In genomic region chr19:53838850-53839249, GRCm38 (mm10) we compare ENCODE assay signal across 10 mouse cellular contexts. TPM values are rescaled to one million over a fixed set of nuclear protein-coding genes. Genes with fewer than 3 reads are reported as not detected.
DNase-seq lines count a peak whose midpoint lies in the region; ATAC-seq and TF ChIP-seq lines count a peak whose summit lies in the region.
"Had no signal": no experiment of that assay in that cellular context is flagged by ENCODE, and none has a peak within 500 bp of the region (broad histone marks: within the 10 kb centered on the region; RNA-seq: fewer than 3 reads in every experiment).

No protein-coding gene starts in this region.

- dilution Hi-C loops in CH12.LX (cut with MboI; ENCODE audit: extremely low pct_ligation_motif_present, extremely low pct_unique_long_range_greater_than_20kb, low sequenced_read_pairs) = no loop called here

- peak; percentile 64 for TF ChIP-seq RAD21 in CH12.LX (IDR thresholded peaks at IDR 0.05; ENCODE audit: low read depth, low read length)

- no peak overlapping the region for H3K4me3 ChIP-seq in heart, postnatal 0 days (ENCODE audit: low read depth, low read length)
- no peak overlapping the region for H3K4me3 ChIP-seq in heart, embryonic 12.5 days
- H3K4me3 ChIP-seq in CH12.LX (replicated peaks in 1 of 3; ENCODE audit: low read depth in 2 of 3, low read length in 2 of 3, poor library complexity in 1 of 3) = no peak overlapping the region
- H3K4me3 ChIP-seq in embryonic facial prominence, embryonic 10.5 days = no peak overlapping the region
- H3K4me3 ChIP-seq: heart, embryonic 15.5 days had no signal

- H3K9ac ChIP-seq in heart, postnatal 0 days (replicated peaks; ENCODE audit: low read depth, low read length) = no peak overlapping the region
- no peak overlapping the region for H3K9ac ChIP-seq in heart, embryonic 12.5 days
- H3K9ac ChIP-seq in CH12.LX (ENCODE audit: insufficient read depth, low read depth) = no peak overlapping the region
- H3K9ac ChIP-seq: heart, embryonic 15.5 days had no signal

- peak; percentile 11; the same call in 1 of the 2 replicates for TF ChIP-seq CTCF in heart, postnatal 0 days (IDR thresholded peaks at IDR 0.05; ENCODE audit: low read depth)
- TF ChIP-seq CTCF in CH12.LX (conservative IDR thresholded peaks at IDR 0.05 in 1 of 2, IDR thresholded peaks at IDR 0.05 in 1 of 2; ENCODE audit: low read depth in 2 of 2, low read length in 2 of 2) = peak in 1 of 2 experiments; percentile 62; a peak in 2 of 4 replicates

- no peaks in the 10 kb centered on the region for H3K9me3 ChIP-seq in heart, postnatal 0 days (replicated peaks; ENCODE audit: control insufficient read depth, low read length)
- H3K9me3 ChIP-seq in heart, embryonic 12.5 days (replicated peaks) = no peaks in the 10 kb centered on the region
- no peaks in the 10 kb centered on the region for H3K9me3 ChIP-seq in CH12.LX (replicated peaks; ENCODE audit: low read length)
- no peaks in the 10 kb centered on the region for H3K9me3 ChIP-seq in embryonic facial prominence, embryonic 10.5 days
- H3K9me3 ChIP-seq: heart, embryonic 15.5 days had no signal

- H3K36me3 ChIP-seq in heart, postnatal 0 days (replicated peaks; ENCODE audit: control insufficient read depth, insufficient read depth, low read length) = peaks cover 83% of the 10 kb centered on the region
- H3K36me3 ChIP-seq in heart, embryonic 12.5 days = peaks cover 72% of the 10 kb centered on the region
- no peaks in the 10 kb centered on the region for H3K36me3 ChIP-seq in CH12.LX (replicated peaks in 1 of 2; ENCODE audit: control insufficient read depth in 1 of 2, insufficient read depth in 1 of 2, low read length in 1 of 2)
- H3K36me3 ChIP-seq in embryonic facial prominence, embryonic 10.5 days (replicated peaks) = no peaks in the 10 kb centered on the region

- peak overlapping the region; percentile 1; the same call in 1 of the 2 replicates for H3K27ac ChIP-seq in heart, postnatal 0 days (ENCODE audit: low read depth)
- no peak overlapping the region; the same call in 1 of the 2 replicates for H3K27ac ChIP-seq in heart, embryonic 12.5 days (ENCODE audit: poor library complexity, severe bottlenecking)
- no peak overlapping the region for H3K27ac ChIP-seq in CH12.LX (ENCODE audit: insufficient read depth, low read depth)
- H3K27ac ChIP-seq in embryonic facial prominence, embryonic 10.5 days (replicated peaks) = 0 out of 2 replicates have a peak overlapping the region, but pooled peaks have one; percentile 31
- H3K27ac ChIP-seq: heart, embryonic 15.5 days had no signal

- 60% methylated on average over 9 of the region's 9 CpGs for whole genome bisulfite sequencing in heart, postnatal 0 days
- 66% methylated on average over 9 of the region's 9 CpGs for WGBS in heart, embryonic 12.5 days
- 77% methylated on average over 9 of the region's 9 CpGs for WGBS in embryonic facial prominence, embryonic 10.5 days

- no peak overlapping the region for H3K4me2 ChIP-seq in heart, postnatal 0 days (ENCODE audit: low read depth, low read length)
- H3K4me2 ChIP-seq in heart, embryonic 12.5 days = no peak overlapping the region
- H3K4me2 ChIP-seq in CH12.LX (ENCODE audit: insufficient read depth, low read depth, poor library complexity, severe bottlenecking) = peak overlapping the region; percentile 30; the same call in 1 of the 2 replicates
- H3K4me2 ChIP-seq: heart, embryonic 15.5 days had no signal

- no peaks in the 10 kb centered on the region for H3K79me2 ChIP-seq in CH12.LX (replicated peaks; ENCODE audit: control insufficient read depth, extremely low read depth, insufficient read depth, poor library complexity, severe bottlenecking)

- no peak for DNase-seq in heart, postnatal 0 days (ENCODE audit: low spot score)
- DNase-seq in CH12.LX (ENCODE audit: extremely low read depth) = no peak
- DNase-seq in embryonic facial prominence, embryonic 10.5 days (ENCODE audit: low spot score) = no peak
- no peak for DNase-seq in gastrocnemius, postnatal 4 days (ENCODE audit: low spot score in 2 of 2)
- no peak for DNase-seq in frontal cortex, postnatal 10 days (ENCODE audit: low spot score in 2 of 2)
- DNase-seq: lung, postnatal 14 days had no signal

- H3K27me3 ChIP-seq in heart, postnatal 0 days (ENCODE audit: control insufficient read depth, insufficient read depth, low read length) = no peaks in the 10 kb centered on the region
- H3K27me3 ChIP-seq in heart, embryonic 12.5 days (replicated peaks) = no peaks in the 10 kb centered on the region
- no peaks in the 10 kb centered on the region for H3K27me3 ChIP-seq in CH12.LX (replicated peaks)
- no peaks in the 10 kb centered on the region for H3K27me3 ChIP-seq in embryonic facial prominence, embryonic 10.5 days (replicated peaks; ENCODE audit: low read depth, poor library complexity, severe bottlenecking)
- H3K27me3 ChIP-seq: heart, embryonic 15.5 days had no signal

- peak; percentile 15; the same call in 1 of the 2 replicates for ATAC-seq in heart, postnatal 0 days (ENCODE audit: insufficient read depth, low read depth)
- ATAC-seq in heart, embryonic 12.5 days (ENCODE audit: insufficient number of reproducible peaks, low FRiP score) = no peak
- ATAC-seq in megakaryocyte progenitor cell, adult 5-6 weeks (replicated peaks; ENCODE audit: poor library complexity) = peak; percentile 28
- ATAC-seq in monocyte, adult 5-6 weeks (replicated peaks; ENCODE audit: insufficient number of reproducible peaks, low FRiP score, low TSS enrichment, poor library complexity, severe bottlenecking) = no peak

- in situ Hi-C loops in CH12.LX (cut with MboI; ENCODE audit: low pct_ligation_motif_present, low pct_unique_long_range_greater_than_20kb, low sequenced_read_pairs) = no loop called here

- H3K4me1 ChIP-seq in heart, postnatal 0 days (ENCODE audit: control insufficient read depth, insufficient read depth) = no peaks in the 10 kb centered on the region
- H3K4me1 ChIP-seq in heart, embryonic 12.5 days (replicated peaks) = 0 out of 2 replicates have a peak, but pooled peaks cover 3% of the 10 kb centered on the region
- peaks cover 4 to 11% of the 10 kb centered on the region in 2 experiments; a peak in 3 of 4 replicates for H3K4me1 ChIP-seq in CH12.LX (ENCODE audit: control insufficient read depth in 1 of 2, insufficient read depth in 2 of 2)
- H3K4me1 ChIP-seq in embryonic facial prominence, embryonic 10.5 days = peaks cover 34% of the 10 kb centered on the region

- TF ChIP-seq POLR2A in CH12.LX (IDR thresholded peaks at IDR 0.05; ENCODE audit: low read depth, low read length) = no peak

- TF ChIP-seq EP300 in heart, postnatal 0 days (IDR thresholded peaks at IDR 0.05; ENCODE audit: low read depth) = no peak
- no peak for TF ChIP-seq EP300 in CH12.LX (IDR thresholded peaks at IDR 0.05; ENCODE audit: low read length)

TF ChIP-seq in CH12.LX, 34 proteins besides CTCF, POLR2A, EP300 and RAD21:
- TF ChIP-seq CHD2 (IDR thresholded peaks at IDR 0.05; ENCODE audit: low read length) = no peak
- TF ChIP-seq SMC3 (IDR thresholded peaks at IDR 0.05; ENCODE audit: low read depth, low read length) = peak; percentile 57

RNA-seq across cellular contexts. Expression of gene Pdcd4, which starts 53.2 kb away (rescaled TPM):
- 4.2 and 5.5 TPM in 2 replicates for total RNA-seq in heart, postnatal 0 days (2014; rRNA removed; ENCODE audit: low replicate concordance)
- 28.6 and 34.8 TPM in 2 replicates for polyA plus RNA-seq in heart, postnatal 0 days (2015; fragmentation: Nextera tagmentation; extraction: Ambion mirVana)
- 41.6 and 43.4 TPM in 2 replicates for polyA plus RNA-seq in heart, embryonic 12.5 days (2016; fragmentation: Nextera tagmentation; extraction: Ambion mirVana)
- total RNA-seq in CH12.LX (2012; rRNA removed) = 21.0 and 26.3 TPM in 2 replicates
- 24.3 and 24.4 TPM in 2 replicates for total RNA-seq in CH12.LX (2014; rRNA removed)
- polyA plus RNA-seq in CH12.LX (2012; ENCODE audit: insufficient read length, low read depth) = 37.9 and 39.0 TPM in 2 replicates
- 66.5 and 78.8 TPM in 2 replicates for polyA plus RNA-seq in embryonic facial prominence, embryonic 10.5 days (2016; fragmentation: Nextera tagmentation; extraction: Ambion mirVana)
- 295 and 305 TPM in 2 replicates for total RNA-seq in megakaryocyte progenitor cell, adult 5-6 weeks (2015)
- total RNA-seq in megakaryocyte progenitor cell, adult 5-6 weeks (2017) = 358 and 441 TPM in 2 replicates
- 10 to 100 TPM; 47.6 to 48.9 TPM for total RNA-seq in gastrocnemius, postnatal 4 days (2021)
- total RNA-seq in monocyte, adult 5-6 weeks (2017) = 238 to 392 TPM (median 322 TPM) in 3 replicates

Comparison
In these comparisons a context has a peak if more than half of its experiments do, and no peak if none do; other contexts are left out.
1. ATAC-seq: peak in heart, postnatal 0 days (single experiment) and megakaryocyte progenitor cell, adult 5-6 weeks (single experiment); none in heart, embryonic 12.5 days (single experiment) and monocyte, adult 5-6 weeks (single experiment).
2. H3K27ac ChIP-seq: peak in heart, postnatal 0 days (single experiment) and embryonic facial prominence, embryonic 10.5 days (single experiment); none in heart, embryonic 12.5 days (single experiment) and CH12.LX (single experiment).